Mouse (Mus musculus): ENCODE data around the gene Zyx.

DNA sequence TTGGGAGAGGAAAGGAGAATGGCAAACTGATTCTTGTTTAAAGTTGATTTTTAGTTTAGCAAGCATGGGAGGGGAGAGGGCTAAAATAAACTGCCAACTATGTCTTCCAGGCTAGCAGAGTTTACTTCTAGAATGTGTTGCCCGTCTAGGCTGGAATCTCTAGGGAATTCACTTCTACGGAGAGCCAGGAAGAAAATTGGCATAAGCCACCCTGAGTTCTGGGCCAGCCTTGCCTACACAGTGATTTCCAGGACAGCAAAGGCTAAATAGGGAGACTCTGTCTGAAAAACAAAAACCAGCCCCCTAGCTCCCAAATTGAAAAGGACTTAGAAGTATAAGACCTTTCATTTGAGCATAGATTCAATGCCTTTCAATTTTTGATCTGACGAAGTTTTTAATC lies 30.1 kb downstream of the Zyx start:
- TF ChIP-seq CTCF (IDR thresholded peaks at IDR 0.05; ENCODE audit: extremely low read depth, insufficient read length, insufficient replicate concordance, low read depth, low read length), result no peak
- TF ChIP-seq POLR2A (IDR thresholded peaks at IDR 0.05; ENCODE audit: low read depth, low read length), result no peak
